Mouse (Mus musculus) ES-Bruce4 (cell line): ENCODE measurements around the gene Tmed1. TPM values are rescaled to one million over a fixed set of nuclear protein-coding genes. Genes with fewer than 3 reads are reported as not detected.
"Not testable (repeated sequence)": the region's sequence is repeated elsewhere in the genome, so short reads cannot be mapped to it uniquely, and the experiment has no call there.

Experiments used
- H3K27ac ChIP-seq: 2 replicates; pipeline ENCODE4 v1.5.1; 2012; ENCODE audit warnings: low read length, inconsistent platforms; ENCODE audit not compliant: insufficient read depth
- H3K27me3 ChIP-seq: 2 replicates; pipeline ENCODE4 v1.6.1; 2012; ENCODE audit warnings: mild to moderate bottlenecking, low read length, inconsistent platforms; ENCODE audit not compliant: control insufficient read depth, poor library complexity, insufficient read depth, severe bottlenecking
- H3K36me3 ChIP-seq: 2 replicates; pipeline ENCODE4 v1.6.1; 2012; ENCODE audit warnings: inconsistent platforms, mild to moderate bottlenecking, low read length, moderate library complexity; ENCODE audit not compliant: control insufficient read depth, poor library complexity, insufficient read depth, severe bottlenecking
- H3K4me1 ChIP-seq: one replicate; pipeline ENCODE4 v1.8.1; 2011; ENCODE audit warnings: low read length; ENCODE audit not compliant: control insufficient read depth, insufficient read depth
- H3K4me3 ChIP-seq: 2 replicates; pipeline ENCODE4 v1.5.1; 2011; ENCODE audit warnings: low read depth, mild to moderate bottlenecking, low read length
- H3K9ac ChIP-seq: 2 replicates; pipeline ENCODE4 v1.6.1; 2012; ENCODE audit warnings: low read depth, mild to moderate bottlenecking, inconsistent platforms; ENCODE audit not compliant: poor library complexity, severe bottlenecking
- H3K9me3 ChIP-seq: replicated peaks from 2 replicates; pipeline ENCODE4 v1.6.1; 2012; ENCODE audit warnings: mild to moderate bottlenecking, low read length, inconsistent platforms; ENCODE audit not compliant: control insufficient read depth, poor library complexity, insufficient read depth, severe bottlenecking
- CTCF ChIP-seq: IDR thresholded peaks from one replicate; pipeline ENCODE4 v1.8.1; 2011; ENCODE audit warnings: low read depth, low read length
- EP300 ChIP-seq: IDR thresholded peaks from 2 replicates; pipeline ENCODE4 v1.6.1; 2011; ENCODE audit warnings: low read depth, low read length; ENCODE audit not compliant: insufficient read depth
- POLR2A ChIP-seq: IDR thresholded peaks from one replicate; pipeline ENCODE4 v1.8.1; 2011; ENCODE audit warnings: low read length; ENCODE audit not compliant: insufficient read depth
- polyA plus RNA-seq: library from polyadenylated mRNA; stranded (reverse); fragments of >200 nt; gene quantifications from 2 replicates; pipeline ENCODE4 v1.2.4, GENCODE M21; 2011; ENCODE audit warnings: low read depth; ENCODE audit not compliant: missing spikeins, insufficient read depth, insufficient read length

Gene Tmed1
- polyA plus RNA-seq, 1 experiment: 29.2 TPM

GRCm38 (mm10) chr9:21527100-21527801 is 17.2 kb upstream of the Tmed1 start:
- H3K27me3 ChIP-seq: no peaks in the 10 kb centered on the region
- no peak overlapping the region for H3K27ac ChIP-seq
- H3K4me3 ChIP-seq: no peak overlapping the region
- no peak overlapping the region for H3K9ac ChIP-seq
- no peaks in the 10 kb centered on the region for H3K9me3 ChIP-seq
- H3K4me1 ChIP-seq: no peaks in the 10 kb centered on the region
- H3K36me3 ChIP-seq: no peaks in the 10 kb centered on the region
- TF ChIP-seq POLR2A: no peak
- TF ChIP-seq CTCF: no peak
- TF ChIP-seq EP300: no peak

- H3K27ac ChIP-seq: no peak overlapping the region
- no peaks in the 10 kb centered on the region for H3K4me1 ChIP-seq
- H3K9ac ChIP-seq: no peak overlapping the region
- H3K9me3 ChIP-seq: no peaks in the 10 kb centered on the region
- TF ChIP-seq CTCF: no peak
- TF ChIP-seq POLR2A: no peak
- TF ChIP-seq EP300: no peak
- no peak overlapping the region for H3K4me3 ChIP-seq
- H3K27me3 ChIP-seq: no peaks in the 10 kb centered on the region
- no peaks in the 10 kb centered on the region for H3K36me3 ChIP-seq
Observed at GRCm38 (mm10) chr9:21526634-21526944, 16.5 kb upstream of the Tmed1 start.

- no peak within 1 kb of the TSS for H3K4me3 ChIP-seq
- H3K27me3 ChIP-seq: no peaks in the 10 kb centered on the region
- TF ChIP-seq POLR2A (no peak), EP300 (no peak), CTCF (no peak)
- no peaks in the 10 kb centered on the region for H3K4me1 ChIP-seq
- H3K36me3 ChIP-seq: no peaks in the 10 kb centered on the region
- H3K27ac ChIP-seq: no peak within 1 kb of the TSS
- H3K9me3 ChIP-seq: no peaks in the 10 kb centered on the region
- no peak within 1 kb of the TSS for H3K9ac ChIP-seq
Observed at GRCm38 (mm10) chr9:21525937-21526633, 16.0 kb upstream of the Tmed1 start, which contains the start of gene AB124611. AB124611 (plus strand) TSS chr9:21526176.

- H3K4me1 ChIP-seq: no peaks in the 10 kb centered on the region
- no peak for TF ChIP-seq EP300
- H3K4me3 ChIP-seq: no peak overlapping the region
Observed at GRCm38 (mm10) chr9:21525142-21525936, 15.3 kb upstream of the Tmed1 start.

GRCm38 (mm10) chr9:21518690-21519089 is 8.6 kb upstream of the Tmed1 start:
- H3K9ac ChIP-seq, H3K27me3 ChIP-seq, H3K4me3 ChIP-seq, H3K36me3 ChIP-seq, H3K27ac ChIP-seq, H3K4me1 ChIP-seq, H3K9me3 ChIP-seq: not testable (repeated sequence)

More at GRCm38 (mm10) chr9:21525142-21525936, 15.3 kb upstream of the Tmed1 start:
- H3K27ac ChIP-seq: no peak overlapping the region
- H3K9me3 ChIP-seq: no peaks in the 10 kb centered on the region
- H3K9ac ChIP-seq: no peak overlapping the region
- H3K36me3 ChIP-seq: no peaks in the 10 kb centered on the region
- H3K27me3 ChIP-seq: no peaks in the 10 kb centered on the region

- no peak overlapping the region for H3K4me3 ChIP-seq
- H3K27ac ChIP-seq: no peak overlapping the region
- H3K27me3 ChIP-seq: no peaks in the 10 kb centered on the region
- H3K36me3 ChIP-seq: no peaks in the 10 kb centered on the region
- H3K4me1 ChIP-seq: no peaks in the 10 kb centered on the region
- no peaks in the 10 kb centered on the region; the same call in 1 of the 2 replicates for H3K9me3 ChIP-seq
- H3K9ac ChIP-seq: no peak overlapping the region
- TF ChIP-seq EP300 (no peak), CTCF (no peak), POLR2A (no peak)
Observed at GRCm38 (mm10) chr9:21517947-21518495, 8.0 kb upstream of the Tmed1 start.
